Mouse (Mus musculus) MEL (cell line): ENCODE data around the gene Tradd. TPM values are rescaled to one million over a fixed set of nuclear protein-coding genes. Genes with fewer than 3 reads are reported as not detected.

Source experiments
- DNase-seq: peaks from one replicate; pipeline ENCODE4 v3.0.0; 2011; ENCODE audit warnings: low read depth, low spot score
- H3K27ac ChIP-seq: 2 replicates; pipeline ENCODE4 v1.5.1; 2012; ENCODE audit warnings: low read depth, mild to moderate bottlenecking, control low read depth, low read length, moderate library complexity; ENCODE audit not compliant: control insufficient read depth
- H3K27me3 ChIP-seq, 2 experiments: fragments of 150-350 bp in 1 of 2; sonication (generic) in 1 of 2; 2 replicates each; pipeline ENCODE4 v1.6.1; 2012; ENCODE audit warnings: low read length in 2 of 2, mild to moderate bottlenecking in 2 of 2, improper control_type of control experiment in 1 of 2, moderate library complexity in 1 of 2; ENCODE audit not compliant: insufficient read depth in 2 of 2, control insufficient read depth in 1 of 2
- H3K36me3 ChIP-seq, 2 experiments: 2 replicates each; pipeline ENCODE4 v1.6.1; 2012 to 2014; ENCODE audit warnings: low read length in 2 of 2, improper control_type of control experiment in 1 of 2, inconsistent platforms in 1 of 2, mild to moderate bottlenecking in 1 of 2; ENCODE audit not compliant: insufficient read depth in 2 of 2, control insufficient read depth in 1 of 2
- H3K4me1 ChIP-seq, 2 experiments: fragments of 150-350 bp in 1 of 2; sonication (generic) in 1 of 2; 2 replicates each; pipeline ENCODE4 v1.6.1; 2012; ENCODE audit warnings: low read length in 2 of 2, improper control_type of control experiment in 1 of 2, mild to moderate bottlenecking in 1 of 2; ENCODE audit not compliant: insufficient read depth in 2 of 2, control insufficient read depth in 1 of 2
- H3K4me3 ChIP-seq, 2 experiments: fragments of 150-350 bp in 1 of 2; sonication (generic) in 1 of 2; 2 replicates each; pipeline ENCODE4 v1.5.1; 2012; ENCODE audit warnings: low read depth in 2 of 2, low read length in 2 of 2, mild to moderate bottlenecking in 2 of 2, moderate library complexity in 2 of 2, control low read depth in 1 of 2, improper control_type of control experiment in 1 of 2; ENCODE audit not compliant: control insufficient read depth in 1 of 2, insufficient read depth in 1 of 2
- H3K79me2 ChIP-seq: 2 replicates; pipeline ENCODE4 v1.6.1; 2012; ENCODE audit warnings: mild to moderate bottlenecking, low read length, moderate library complexity; ENCODE audit not compliant: control insufficient read depth, poor library complexity, insufficient read depth
- H3K9ac ChIP-seq: 2 replicates; pipeline ENCODE4 v1.6.1; 2012; ENCODE audit warnings: low read depth, mild to moderate bottlenecking, control low read depth, low read length, moderate library complexity; ENCODE audit not compliant: control insufficient read depth, poor library complexity, severe bottlenecking
- H3K9me3 ChIP-seq: fragments of 150-350 bp; sonication (generic); replicated peaks from 2 replicates; pipeline ENCODE4 v1.6.1; 2012; ENCODE audit warnings: mild to moderate bottlenecking, low read length, improper control_type of control experiment, moderate library complexity; ENCODE audit not compliant: insufficient read depth
- BHLHE40 ChIP-seq: IDR thresholded peaks from 2 replicates; pipeline ENCODE4 v1.6.1; 2012; ENCODE audit warnings: low read depth, mild to moderate bottlenecking, inconsistent platforms, low read length, improper control_type of control experiment, borderline replicate concordance
- ELF1 ChIP-seq: IDR thresholded peaks from 2 replicates; pipeline ENCODE4 v1.6.1; 2014; ENCODE audit warnings: low read depth, mild to moderate bottlenecking, inconsistent platforms, low read length, improper control_type of control experiment, moderate library complexity
- GATA1 ChIP-seq: IDR thresholded peaks from 2 replicates; pipeline ENCODE4 v1.6.1; 2011; ENCODE audit warnings: low read depth, low read length, improper control_type of control experiment
- HCFC1 ChIP-seq: IDR thresholded peaks from 2 replicates; pipeline ENCODE4 v1.6.1; 2012; ENCODE audit warnings: low read depth, mild to moderate bottlenecking, inconsistent platforms, low read length, improper control_type of control experiment, moderate library complexity
- JUND ChIP-seq: IDR thresholded peaks from 2 replicates; pipeline ENCODE4 v1.6.1; 2011; ENCODE audit warnings: low read depth, mild to moderate bottlenecking, improper control_type of control experiment, low read length
- MAFK ChIP-seq: IDR thresholded peaks from 2 replicates; pipeline ENCODE4 v1.6.1; 2011; ENCODE audit warnings: low read depth, mild to moderate bottlenecking, low read length, improper control_type of control experiment, borderline replicate concordance
- MXI1 ChIP-seq: IDR thresholded peaks from 2 replicates; pipeline ENCODE4 v1.6.1; 2011; ENCODE audit warnings: mild to moderate bottlenecking, low read depth, low read length, improper control_type of control experiment
- POLR2AphosphoS5 ChIP-seq: IDR thresholded peaks from 2 replicates; pipeline ENCODE4 v1.6.1; 2012; ENCODE audit warnings: low read depth, borderline replicate concordance, mild to moderate bottlenecking, inconsistent platforms, low read length, moderate library complexity, mixed read lengths
- RCOR1 ChIP-seq: IDR thresholded peaks from 2 replicates; pipeline ENCODE4 v1.6.1; 2012; ENCODE audit warnings: low read depth, mild to moderate bottlenecking, inconsistent platforms, low read length, improper control_type of control experiment
- SIN3A ChIP-seq: IDR thresholded peaks from 2 replicates; pipeline ENCODE4 v1.6.1; 2012; ENCODE audit warnings: low read length, improper control_type of control experiment, inconsistent platforms
- SMC3 ChIP-seq: IDR thresholded peaks from 2 replicates; pipeline ENCODE4 v1.6.1; 2011; ENCODE audit warnings: low read depth, low read length, improper control_type of control experiment
- UBTF ChIP-seq: IDR thresholded peaks from 2 replicates; pipeline ENCODE4 v1.6.1; 2012; ENCODE audit warnings: low read depth, mild to moderate bottlenecking, inconsistent platforms, low read length, improper control_type of control experiment, moderate library complexity, borderline replicate concordance; ENCODE audit not compliant: insufficient read depth
- USF2 ChIP-seq, 2 experiments: IDR thresholded peaks; 2 replicates each; pipeline ENCODE4 v1.6.1; 2011 to 2012; ENCODE audit warnings: improper control_type of control experiment in 2 of 2, low read length in 2 of 2, borderline replicate concordance in 1 of 2, inconsistent platforms in 1 of 2, low read depth in 1 of 2, mild to moderate bottlenecking in 1 of 2; ENCODE audit not compliant: insufficient read depth in 1 of 2
- ZC3H11A ChIP-seq: IDR thresholded peaks from 2 replicates; pipeline ENCODE4 v1.6.1; 2012; ENCODE audit warnings: low read depth, mild to moderate bottlenecking, inconsistent platforms, low read length, improper control_type of control experiment
- ZKSCAN1 ChIP-seq: IDR thresholded peaks from 2 replicates; pipeline ENCODE4 v1.6.1; 2012; ENCODE audit warnings: low read depth, mild to moderate bottlenecking, inconsistent platforms, low read length, improper control_type of control experiment, moderate library complexity
- ZNF384 ChIP-seq: IDR thresholded peaks from 2 replicates; pipeline ENCODE4 v1.6.1; 2012; ENCODE audit warnings: low read depth, mild to moderate bottlenecking, inconsistent platforms, low read length, improper control_type of control experiment
- polyA plus RNA-seq, 2 experiments: library from polyadenylated mRNA; stranded (reverse) in 1 of 2; unstranded in 1 of 2; fragments of >175 nt in 1 of 2; fragments of >200 nt in 1 of 2; gene quantifications; 2 replicates each; pipeline versions ENCODE4 v1.2.1 to v1.2.4; 2012; ENCODE audit warnings: low replicate concordance in 2 of 2, low read depth in 1 of 2; ENCODE audit not compliant: insufficient read length in 2 of 2, insufficient read depth in 1 of 2, missing spikeins in 1 of 2
- total RNA-seq: library from RNA; depleted of rRNA; stranded (reverse); fragments of 300-350 nt; gene quantifications from 2 replicates; pipeline ENCODE4 v1.2.3, GENCODE M21; 2012

The Tradd gene
- total and polyA plus RNA-seq, 3 experiments, result 31.0 to 33.5 TPM; not detected in 1

- no peak overlapping the region for H3K27ac ChIP-seq
- no peak overlapping the region for H3K4me3 ChIP-seq
- no peak overlapping the region for H3K9ac ChIP-seq
- H3K4me1 ChIP-seq, result peaks cover 8 to 16% of the 10 kb centered on the region in 2 experiments
- peaks cover 0 to 7% of the 10 kb centered on the region in 2 experiments; a peak in 2 of 4 replicates for H3K36me3 ChIP-seq
- H3K79me2 ChIP-seq, result no peaks in the 10 kb centered on the region
- no peaks in the 10 kb centered on the region for H3K9me3 ChIP-seq
- DNase-seq, result no peak
- H3K27me3 ChIP-seq, result no peaks in the 10 kb centered on the region
- TF ChIP-seq RCOR1, result no peak
- no peak for TF ChIP-seq SMC3
- no peak for TF ChIP-seq HCFC1
- TF ChIP-seq MAFK, result no peak
- TF ChIP-seq MXI1, result no peak
- no peak for TF ChIP-seq BHLHE40
- TF ChIP-seq ZNF384, result no peak
- TF ChIP-seq USF2 (IDR thresholded peaks at IDR 0.05; ENCODE audit: borderline replicate concordance in 1 of 2, insufficient read depth in 1 of 2, low read depth in 1 of 2, low read length in 2 of 2), result no peak
- no peak for TF ChIP-seq ZC3H11A
Observed at GRCm38 (mm10) chr8:105275387-105275786, 11.0 kb upstream of the Tradd start.

DNA sequence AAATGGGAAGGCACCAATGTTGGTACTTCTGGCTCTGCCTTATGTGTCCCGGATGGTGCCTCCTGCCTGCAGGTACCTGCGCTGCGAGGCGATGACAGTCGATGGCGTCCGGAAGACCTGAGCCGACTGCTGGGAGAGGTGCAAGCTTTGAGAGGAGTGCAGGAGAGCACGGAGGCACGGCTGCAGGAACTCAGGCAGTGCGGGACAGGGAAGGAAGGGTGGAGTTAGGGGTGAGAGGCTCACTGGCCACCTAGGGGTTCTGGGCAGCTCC lies 6.4 kb upstream of the Tradd start:
- H3K4me3 ChIP-seq, result no peak overlapping the region
- H3K27me3 ChIP-seq, result no peaks in the 10 kb centered on the region
- no peaks in the 10 kb centered on the region for H3K9me3 ChIP-seq
- H3K4me1 ChIP-seq, result peaks cover 7 to 12% of the 10 kb centered on the region in 2 experiments
- H3K9ac ChIP-seq, result no peak overlapping the region
- H3K79me2 ChIP-seq, result no peaks in the 10 kb centered on the region; the same call in 1 of the 2 replicates
- TF ChIP-seq JUND, result no peak
- TF ChIP-seq ELF1, result no peak
- no peak for TF ChIP-seq GATA1
- TF ChIP-seq MAFK, result no peak
- TF ChIP-seq ZC3H11A, result no peak
- no peak for TF ChIP-seq SIN3A
- TF ChIP-seq UBTF, result no peak
- no peak for TF ChIP-seq POLR2AphosphoS5
- no peak for TF ChIP-seq ZKSCAN1
- peaks cover 0 to 10% of the 10 kb centered on the region in 2 experiments; a peak in 2 of 4 replicates for H3K36me3 ChIP-seq
- DNase-seq, result no peak
- no peak overlapping the region for H3K27ac ChIP-seq
